Mouse (Mus musculus) limb, embryonic 12.5 days (tissue): ENCODE measurements at regions not wholly inside any gene's neighbourhood (a gene's known extent, or its start where the extent isn't known, plus 50 kb on each side); places are given as distances from the start of the nearest gene placed in this dataset.

Experiments
- ATAC-seq: fragments of 200-750 bp; cut with Nextera tagmentation; 2 replicates; pipeline ENCODE4 v1.8.0; 2017; ENCODE audit warnings: low read depth, moderate TSS enrichment; ENCODE audit not compliant: insufficient number of reproducible peaks, insufficient read depth, low FRiP score, low TSS enrichment
- H3K27ac ChIP-seq: fragments of 300-500 bp; sonication (generic); 2 replicates; pipeline ENCODE4 v1.5.1; 2016; ENCODE audit warnings: mild to moderate bottlenecking, moderate library complexity
- H3K27me3 ChIP-seq: fragments of 300-500 bp; sonication (generic); 2 replicates; pipeline ENCODE4 v1.6.1; 2016; ENCODE audit warnings: mild to moderate bottlenecking, moderate library complexity
- H3K36me3 ChIP-seq: fragments of 300-500 bp; sonication (generic); 2 replicates; pipeline ENCODE4 v1.6.1; 2016; ENCODE audit warnings: mild to moderate bottlenecking, moderate library complexity
- H3K4me1 ChIP-seq: fragments of 300-500 bp; sonication (generic); replicated peaks from 2 replicates; pipeline ENCODE4 v1.6.1; 2016
- H3K4me2 ChIP-seq: fragments of 300-500 bp; sonication (generic); 2 replicates; pipeline ENCODE4 v1.6.1; 2016; ENCODE audit warnings: mild to moderate bottlenecking, moderate library complexity
- H3K4me3 ChIP-seq: fragments of 300-500 bp; sonication (generic); replicated peaks from 2 replicates; pipeline ENCODE4 v1.5.1; 2016; ENCODE audit warnings: mild to moderate bottlenecking
- H3K9ac ChIP-seq: fragments of 300-500 bp; sonication (generic); replicated peaks from 2 replicates; pipeline ENCODE4 v1.6.1; 2016; ENCODE audit warnings: mild to moderate bottlenecking, moderate library complexity
- H3K9me3 ChIP-seq: fragments of 300-500 bp; sonication (generic); 2 replicates; pipeline ENCODE4 v1.6.1; 2016; ENCODE audit warnings: mild to moderate bottlenecking, moderate library complexity
- WGBS: fragments of 180-500 bp; shearing (Covaris S2); methylation state at CpG from one replicate; pipeline ENCODE4 v1.1.7; 2016; 5-methylcytosine and 5-hydroxymethylcytosine counted together

DNA sequence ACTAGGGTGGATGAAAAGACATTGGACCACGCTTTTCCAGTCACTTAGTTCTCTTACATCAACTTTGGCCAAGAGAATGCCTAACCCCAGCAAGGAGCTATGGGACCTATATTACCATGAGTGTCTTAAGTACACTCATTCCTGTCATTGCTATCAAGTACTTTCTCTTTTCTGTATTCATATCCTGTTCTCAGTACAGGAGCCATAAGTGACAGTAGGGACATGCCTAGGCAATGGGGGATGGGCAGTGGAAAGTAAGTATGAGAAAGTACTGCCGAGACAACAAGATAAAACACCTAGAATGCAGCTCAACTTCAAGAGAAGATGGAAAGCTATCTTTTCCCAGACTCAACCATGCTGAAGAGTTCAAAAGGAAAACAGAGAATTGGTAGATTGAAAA lies 247.6 kb upstream of the Prep start:
- no peaks in the 10 kb centered on the region for H3K4me1 ChIP-seq

GRCm38 (mm10) chr10:44818615-44819014 lies 248.4 kb upstream of the Prep start:
- H3K4me3 ChIP-seq = no peak overlapping the region
- H3K27ac ChIP-seq = no peak overlapping the region
- no peak for ATAC-seq
- H3K4me2 ChIP-seq = no peak overlapping the region
- H3K36me3 ChIP-seq = no peaks in the 10 kb centered on the region
- H3K9me3 ChIP-seq = 0 out of 2 replicates have a peak, but pooled peaks cover under 1% of the 10 kb centered on the region
- H3K27me3 ChIP-seq = peaks cover 4% of the 10 kb centered on the region; the same call in 1 of the 2 replicates
- H3K9ac ChIP-seq = no peak overlapping the region
- 92% methylated on average over 1 of the region's 1 CpGs for WGBS
- no peaks in the 10 kb centered on the region for H3K4me1 ChIP-seq

More for the DNA sequence above, 247.6 kb upstream of the Prep start:
- H3K27me3 ChIP-seq = peaks cover 4% of the 10 kb centered on the region; the same call in 1 of the 2 replicates
- 85% methylated on average over 2 of the region's 2 CpGs for WGBS
- no peak overlapping the region for H3K9ac ChIP-seq
- H3K9me3 ChIP-seq = no peaks in the 10 kb centered on the region
- no peak overlapping the region for H3K27ac ChIP-seq
- no peaks in the 10 kb centered on the region for H3K36me3 ChIP-seq
- ATAC-seq = no peak
- no peak overlapping the region for H3K4me3 ChIP-seq
- no peak overlapping the region for H3K4me2 ChIP-seq

DNA sequence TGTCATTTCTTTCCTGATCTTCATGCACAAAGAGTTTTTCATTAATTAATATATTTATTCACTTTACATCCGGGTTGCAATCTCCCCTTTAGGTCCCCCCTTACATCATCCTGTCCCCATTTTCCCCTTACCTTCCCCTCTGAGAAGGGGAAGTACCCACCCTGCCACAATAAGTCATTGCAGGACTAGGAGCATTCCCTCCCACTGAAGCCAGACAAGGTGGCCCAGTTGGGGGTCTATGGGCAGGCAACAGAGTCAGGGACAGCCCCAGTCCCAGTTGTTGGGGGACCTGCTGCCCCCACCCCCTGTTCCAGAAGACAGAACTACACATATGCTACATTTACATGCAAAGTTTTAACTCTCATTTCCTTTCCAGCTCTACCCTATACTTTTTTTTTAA lies 267.9 kb upstream of the Prdm1 start:
- Histone ChIP-seq H3K4me2 (no peak overlapping the region), H3K4me1 (no peaks in the 10 kb centered on the region), H3K36me3 (no peaks in the 10 kb centered on the region), H3K4me3 (no peak overlapping the region), H3K27me3 (no peaks in the 10 kb centered on the region), H3K9ac (no peak overlapping the region), H3K9me3 (0 out of 2 replicates have a peak, but pooled peaks cover 8% of the 10 kb centered on the region), H3K27ac (no peak overlapping the region)
- no peak for ATAC-seq
- WGBS = 79% methylated on average over 1 of the region's 1 CpGs

DNA sequence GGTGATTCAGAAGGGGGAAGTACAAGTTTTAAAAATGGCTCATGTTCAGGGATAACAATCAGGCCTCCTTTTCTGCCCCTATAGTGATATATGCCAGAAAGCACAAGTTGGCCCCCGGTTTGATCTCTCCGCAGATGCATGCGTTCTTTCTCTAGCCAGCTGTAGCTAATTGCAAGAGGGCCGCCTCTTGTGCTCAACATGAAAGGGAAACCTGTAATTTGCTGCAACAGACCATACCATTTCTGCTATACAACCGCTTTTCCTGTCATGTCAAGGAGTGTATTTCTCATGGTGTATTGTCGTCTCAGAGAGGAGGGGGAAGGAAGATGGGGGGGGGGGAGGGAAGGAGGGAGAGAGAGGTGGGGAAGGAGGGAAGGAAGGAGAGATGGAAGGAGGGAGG lies 257.1 kb upstream of the Prdm1 start:
- Histone ChIP-seq H3K27ac (no peak overlapping the region), H3K4me2 (no peak overlapping the region), H3K4me3 (no peak overlapping the region), H3K9me3 (no peaks in the 10 kb centered on the region), H3K9ac (no peak overlapping the region), H3K36me3 (no peaks in the 10 kb centered on the region), H3K27me3 (no peaks in the 10 kb centered on the region), H3K4me1 (peaks cover 5% of the 10 kb centered on the region; the same call in 1 of the 2 replicates)
- ATAC-seq = no peak
- WGBS = 28% methylated on average over 6 of the region's 6 CpGs

DNA sequence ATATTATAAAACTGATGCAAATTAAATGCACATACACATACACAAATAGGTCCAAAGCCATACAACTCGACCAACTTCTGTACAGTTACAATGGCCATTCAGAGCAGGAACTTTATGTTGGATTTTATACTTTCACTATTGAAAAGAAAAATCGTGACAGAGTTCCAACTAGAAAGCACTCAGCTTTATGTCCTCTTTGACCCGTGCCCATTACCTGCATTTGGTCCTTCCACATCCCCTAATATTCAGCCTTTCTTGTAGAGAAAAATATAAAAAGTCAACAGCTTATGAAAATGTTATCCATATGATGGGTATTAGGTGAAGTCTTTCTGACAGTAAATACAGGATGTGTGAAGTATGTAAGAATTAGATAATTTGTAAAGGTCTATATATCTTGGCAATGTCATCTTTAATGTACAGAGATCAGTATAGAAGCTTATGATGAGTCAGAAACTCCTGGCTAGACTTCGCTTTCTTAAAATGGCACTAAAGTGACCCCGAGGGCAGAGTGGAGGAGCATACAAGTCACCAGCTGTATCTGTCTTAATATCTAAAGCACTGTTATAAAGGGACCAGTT lies 252.2 kb upstream of the Prdm1 start:
- Histone ChIP-seq H3K4me1 (peaks cover 3% of the 10 kb centered on the region; the same call in 1 of the 2 replicates), H3K9me3 (no peaks in the 10 kb centered on the region), H3K4me2 (no peak overlapping the region), H3K36me3 (no peaks in the 10 kb centered on the region), H3K27me3 (no peaks in the 10 kb centered on the region), H3K27ac (no peak overlapping the region), H3K4me3 (no peak overlapping the region), H3K9ac (no peak overlapping the region)
- 82% methylated on average over 5 of the region's 5 CpGs for WGBS
- ATAC-seq = no peak

- no peak overlapping the region for H3K27ac ChIP-seq
- H3K36me3 ChIP-seq = no peaks in the 10 kb centered on the region
- ATAC-seq = no peak
- no peaks in the 10 kb centered on the region for H3K9me3 ChIP-seq
- no peaks in the 10 kb centered on the region for H3K27me3 ChIP-seq
- no peak overlapping the region for H3K9ac ChIP-seq
- 74% methylated on average over 8 of the region's 8 CpGs for WGBS
- no peak overlapping the region for H3K4me2 ChIP-seq
- no peaks in the 10 kb centered on the region for H3K4me1 ChIP-seq
- H3K4me3 ChIP-seq = no peak overlapping the region
Observed at GRCm38 (mm10) chr10:44779568-44780207, 251.4 kb upstream of the Prdm1 start.

DNA sequence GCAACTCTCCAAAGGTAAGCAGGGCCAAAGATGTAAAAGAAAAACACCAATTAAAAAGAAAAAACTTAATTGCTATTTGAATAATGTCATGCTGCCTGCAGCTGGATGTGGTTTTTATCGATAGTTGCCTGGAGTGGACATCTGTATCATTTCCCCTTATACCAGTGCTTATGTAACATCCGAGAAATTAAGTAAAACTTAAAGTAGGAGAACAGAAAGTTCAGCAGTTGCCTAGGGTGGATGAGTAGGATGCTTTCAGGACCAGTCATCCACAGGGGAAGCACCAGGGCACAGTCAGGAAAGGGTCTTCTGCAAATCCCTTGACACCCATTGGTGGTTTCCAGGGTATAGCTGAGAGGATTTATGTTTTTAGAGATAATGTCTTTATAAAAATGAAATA lies 248.9 kb upstream of the Prdm1 start:
- H3K27ac ChIP-seq = no peak overlapping the region
- H3K9me3 ChIP-seq = no peaks in the 10 kb centered on the region
- ATAC-seq = no peak
- 88% methylated on average over 2 of the region's 2 CpGs for WGBS
- no peaks in the 10 kb centered on the region for H3K4me1 ChIP-seq
- no peak overlapping the region for H3K4me3 ChIP-seq
- no peak overlapping the region for H3K9ac ChIP-seq
- no peaks in the 10 kb centered on the region for H3K27me3 ChIP-seq
- H3K4me2 ChIP-seq = no peak overlapping the region
- no peaks in the 10 kb centered on the region for H3K36me3 ChIP-seq

DNA sequence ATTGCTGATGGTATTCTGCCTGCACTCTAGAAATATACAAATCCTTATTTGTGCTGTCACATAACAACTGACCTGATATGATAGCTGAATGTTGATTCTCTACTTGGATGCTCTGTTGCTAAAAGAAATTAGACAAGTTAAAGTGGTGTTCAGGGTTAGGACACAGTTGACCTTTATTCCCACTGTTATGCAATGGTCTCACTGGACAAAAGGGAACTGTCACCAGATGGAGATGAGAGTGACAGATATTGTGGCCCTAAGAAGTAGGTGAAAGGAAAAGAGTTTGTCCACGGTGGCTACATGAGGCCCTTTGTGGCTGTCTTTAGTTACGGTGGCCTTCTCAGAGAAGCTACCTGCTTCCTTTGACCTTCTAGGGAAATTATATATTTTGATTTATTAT lies 247.9 kb upstream of the Prdm1 start:
- no peak for ATAC-seq
- Histone ChIP-seq H3K4me2 (no peak overlapping the region), H3K36me3 (no peaks in the 10 kb centered on the region), H3K4me1 (no peaks in the 10 kb centered on the region), H3K27ac (no peak overlapping the region), H3K27me3 (no peaks in the 10 kb centered on the region), H3K9ac (no peak overlapping the region), H3K9me3 (no peaks in the 10 kb centered on the region), H3K4me3 (no peak overlapping the region)
- WGBS = 82% methylated on average over 2 of the region's 2 CpGs

- Histone ChIP-seq H3K4me2 (no peak overlapping the region), H3K9ac (no peak overlapping the region), H3K36me3 (no peaks in the 10 kb centered on the region), H3K27ac (no peak overlapping the region), H3K4me3 (no peak overlapping the region), H3K27me3 (no peaks in the 10 kb centered on the region), H3K4me1 (no peaks in the 10 kb centered on the region; the same call in 1 of the 2 replicates), H3K9me3 (no peaks in the 10 kb centered on the region)
- no peak for ATAC-seq
- 76% methylated on average over 3 of the region's 3 CpGs for WGBS
Observed at GRCm38 (mm10) chr10:44765527-44765926, 237.2 kb upstream of the Prdm1 start.

DNA sequence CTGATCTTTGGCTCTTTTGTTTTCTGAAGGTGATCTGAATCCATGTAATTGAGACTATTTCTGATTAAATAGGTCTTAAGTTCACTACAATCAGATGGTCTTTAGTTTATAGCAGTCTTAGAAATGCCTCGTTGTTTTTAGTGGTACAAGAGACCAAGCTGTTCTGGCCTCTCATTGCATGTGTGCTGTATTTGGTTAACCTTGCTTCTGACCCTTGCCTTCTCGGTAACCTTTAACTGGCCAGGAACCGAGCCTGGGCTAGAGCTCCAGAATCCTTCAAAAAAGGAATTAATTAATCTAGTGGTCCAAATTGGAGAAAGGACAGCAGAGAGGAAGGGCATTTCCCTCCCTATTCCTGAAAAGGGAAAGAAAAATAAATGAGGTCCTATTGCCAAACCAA lies 234.8 kb upstream of the Prdm1 start:
- Histone ChIP-seq H3K9me3 (no peaks in the 10 kb centered on the region), H3K4me1 (no peaks in the 10 kb centered on the region; the same call in 1 of the 2 replicates), H3K4me3 (no peak overlapping the region), H3K36me3 (no peaks in the 10 kb centered on the region), H3K9ac (no peak overlapping the region), H3K27ac (no peak overlapping the region), H3K27me3 (no peaks in the 10 kb centered on the region), H3K4me2 (no peak overlapping the region)
- 11% methylated on average over 3 of the region's 3 CpGs for WGBS
- no peak for ATAC-seq

DNA sequence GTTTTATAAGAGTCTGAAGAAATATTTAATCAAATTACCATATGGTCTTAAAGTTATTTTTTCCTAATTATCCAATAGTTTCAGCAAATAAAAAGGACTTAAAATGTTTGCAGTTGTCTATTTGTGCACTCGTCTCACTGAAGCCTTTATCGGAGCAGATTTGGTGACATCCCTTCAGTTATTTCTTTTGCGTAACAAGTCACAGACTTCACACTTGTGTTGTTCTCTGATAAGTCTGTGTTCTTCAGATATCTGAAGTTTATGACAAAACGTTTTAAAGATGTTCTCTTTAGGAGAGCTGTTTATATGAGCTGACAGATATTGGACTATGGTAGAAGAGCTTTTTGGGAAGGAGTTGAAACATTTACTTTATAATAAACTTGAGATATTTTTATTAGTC lies 233.8 kb upstream of the Prdm1 start:
- no peak for ATAC-seq
- H3K9ac ChIP-seq = no peak overlapping the region
- H3K4me2 ChIP-seq = no peak overlapping the region
- no peaks in the 10 kb centered on the region; the same call in 1 of the 2 replicates for H3K4me1 ChIP-seq
- H3K9me3 ChIP-seq = no peaks in the 10 kb centered on the region
- 0 out of 2 replicates have a peak, but pooled peaks cover 1% of the 10 kb centered on the region for H3K27me3 ChIP-seq
- H3K36me3 ChIP-seq = no peaks in the 10 kb centered on the region
- no peak overlapping the region for H3K4me3 ChIP-seq
- 77% methylated on average over 4 of the region's 4 CpGs for WGBS
- no peak overlapping the region for H3K27ac ChIP-seq

- 75% methylated on average over 4 of the region's 4 CpGs for WGBS
- no peak for ATAC-seq
- H3K36me3 ChIP-seq = no peaks in the 10 kb centered on the region
Observed at GRCm38 (mm10) chr10:44761324-44761723, 233.0 kb upstream of the Prdm1 start.

More at GRCm38 (mm10) chr10:44761324-44761723, 233.0 kb upstream of the Prdm1 start:
- Histone ChIP-seq H3K9ac (no peak overlapping the region), H3K4me3 (no peak overlapping the region), H3K9me3 (no peaks in the 10 kb centered on the region), H3K27me3 (0 out of 2 replicates have a peak, but pooled peaks cover 7% of the 10 kb centered on the region), H3K27ac (no peak overlapping the region), H3K4me1 (no peaks in the 10 kb centered on the region; the same call in 1 of the 2 replicates), H3K4me2 (no peak overlapping the region)
